Mouse (Mus musculus): Measurements from ENCODE around the gene Fbrsl1. TPM values are rescaled to one million over a fixed set of nuclear protein-coding genes. Genes with fewer than 3 reads are reported as not detected.

Fbrsl1 gene
- total RNA-seq (2021) = 10 to 100 TPM; 47.0 to 51.8 TPM
- polyA plus RNA-seq (2012; rRNA removed) = 28.1 and 39.3 TPM in 2 replicates
- long read RNA-seq, partial matches to known transcripts = 2 of 6 reads
- long read RNA-seq, other reads (novel, unspliced or antisense) = 1 of 6 reads

DNA sequence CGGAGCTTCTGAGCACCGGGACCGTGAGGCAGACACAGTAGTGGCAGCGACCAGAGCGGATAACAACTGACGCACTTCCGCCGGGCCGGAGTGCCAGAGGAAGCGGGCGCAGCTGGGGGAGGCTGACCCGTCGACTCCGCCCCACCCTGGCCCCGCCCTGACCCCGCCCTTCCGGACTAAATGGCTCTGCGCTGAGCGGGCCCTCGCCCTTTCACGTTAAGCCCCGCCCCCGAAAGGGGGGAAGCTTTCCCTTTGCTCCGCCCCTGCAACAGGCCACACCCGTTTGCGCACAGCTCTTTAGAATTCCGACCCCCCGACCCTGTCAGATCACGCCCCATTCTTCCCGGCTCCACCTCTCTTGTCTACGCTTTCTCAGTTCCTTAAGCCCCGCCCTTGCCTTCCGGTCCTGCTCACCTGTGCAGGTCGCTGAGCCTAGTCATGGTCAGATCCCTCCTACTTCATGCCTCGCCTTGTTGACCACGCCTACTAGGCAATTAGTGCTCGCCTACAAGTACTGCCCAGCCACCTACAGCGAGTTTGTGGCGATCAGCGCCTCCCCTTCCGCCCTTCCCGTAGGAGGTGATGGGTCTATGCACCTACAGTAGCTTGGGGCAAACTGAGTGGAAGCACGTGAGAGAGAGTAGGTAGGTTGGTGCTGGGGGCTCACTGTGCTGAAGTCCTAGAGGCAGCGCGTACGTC is at the start of gene Fbrsl1:
TSS of gene Fbrsl1 (minus strand) at position 68 of the 699 bp plus-strand sequence.
- H3K4me3 ChIP-seq = peak within 1 kb of the TSS; percentile 90
- 2% methylated on average over 30 of the region's 46 CpGs for WGBS
- TF ChIP-seq CTCF (IDR thresholded peaks at IDR 0.05) (no peak), POLR2A (IDR thresholded peaks at IDR 0.05; ENCODE audit: insufficient read depth, low read depth, low read length) (peak; percentile 86), EP300 (IDR thresholded peaks at IDR 0.05; ENCODE audit: insufficient read depth, low read depth, low read length) (0 out of 2 replicates have a peak, but pooled peaks have one; percentile 33)
- H3K9ac ChIP-seq (ENCODE audit: low read depth, low read length) = peak within 1 kb of the TSS; percentile 82
- intact Hi-C loops (cut with DNase I) = loop anchor here (5.0 to 10.0 kb wide), 2 partner anchors 884 to 894 kb away; partner anchors contain the start of genes Crlf2 and Pitpnb
- H3K4me1 ChIP-seq (ENCODE audit: control insufficient read depth, insufficient read depth, low read length) = peaks cover 12% of the 10 kb centered on the region
- peak within 1 kb of the TSS; percentile 92 for H3K27ac ChIP-seq
- peaks cover 6% of the 10 kb centered on the region for H3K79me2 ChIP-seq (replicated peaks; ENCODE audit: control insufficient read depth, insufficient read depth, low read length)
- DNase-seq = peak; percentile 96 to 97
- H3K27me3 ChIP-seq (ENCODE audit: control insufficient read depth, insufficient read depth, low read length) = no peaks in the 10 kb centered on the region
- H3K36me3 ChIP-seq (ENCODE audit: control insufficient read depth, insufficient read depth, low read length) = 0 out of 2 replicates have a peak, but pooled peaks cover 7% of the 10 kb centered on the region

DNA sequence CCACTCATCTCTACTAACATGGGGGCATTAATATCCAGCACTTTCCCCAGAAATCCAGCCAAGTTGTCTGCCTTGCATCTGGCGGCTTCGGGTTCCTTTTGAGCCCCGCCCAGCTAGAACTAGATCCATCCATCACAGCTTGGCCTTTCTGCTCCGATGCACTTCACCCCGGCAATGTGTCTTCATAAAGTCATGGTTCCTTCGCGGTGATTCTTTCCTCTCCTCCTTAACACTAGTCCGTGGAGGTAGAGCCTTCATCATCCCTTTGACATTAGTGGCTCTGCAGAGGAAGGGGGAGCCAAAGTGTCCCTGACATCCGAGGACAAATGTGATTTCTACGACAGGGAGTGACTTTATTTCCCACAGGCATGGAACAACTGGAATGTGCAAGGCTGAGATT is 49.8 kb upstream of the Fbrsl1 start:
- 69% methylated on average over 10 of the region's 10 CpGs for WGBS
- no peaks in the 10 kb centered on the region for H3K36me3 ChIP-seq (ENCODE audit: control insufficient read depth, insufficient read depth, low read length)
- no peak overlapping the region for H3K4me3 ChIP-seq
- DNase-seq = no peak
- H3K9ac ChIP-seq (ENCODE audit: low read depth, low read length) = no peak overlapping the region
- no peaks in the 10 kb centered on the region for H3K27me3 ChIP-seq (ENCODE audit: control insufficient read depth, insufficient read depth, low read length)
- TF ChIP-seq POLR2A (IDR thresholded peaks at IDR 0.05; ENCODE audit: insufficient read depth, low read depth, low read length) (no peak), EP300 (IDR thresholded peaks at IDR 0.05; ENCODE audit: insufficient read depth, low read depth, low read length) (no peak), CTCF (IDR thresholded peaks at IDR 0.05) (no peak)
- no peaks in the 10 kb centered on the region for H3K4me1 ChIP-seq (ENCODE audit: control insufficient read depth, insufficient read depth, low read length)
- H3K27ac ChIP-seq = no peak overlapping the region
- no peaks in the 10 kb centered on the region for H3K79me2 ChIP-seq (replicated peaks; ENCODE audit: control insufficient read depth, insufficient read depth, low read length)
- intact Hi-C loops (cut with DNase I) = no loop called here

DNA sequence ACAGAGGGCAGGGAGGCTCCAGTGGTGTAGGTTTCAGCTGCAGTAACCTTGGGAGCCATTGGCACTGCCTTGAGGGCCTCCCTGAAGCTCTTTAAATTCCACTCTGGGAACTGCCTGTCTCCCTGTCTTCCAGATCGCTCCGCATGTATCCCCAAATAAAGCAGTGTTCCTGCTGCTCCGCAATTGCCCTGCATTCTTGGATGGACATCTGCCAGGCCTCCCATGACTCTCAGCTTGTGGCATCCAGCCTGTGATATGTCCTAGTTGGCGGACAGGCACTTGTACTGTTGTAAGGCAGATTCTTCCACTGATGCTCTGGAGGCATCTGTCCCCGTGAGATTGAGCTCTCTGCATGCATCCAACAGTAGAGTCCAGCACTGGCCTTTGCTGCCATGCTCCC is 49.3 kb upstream of the Fbrsl1 start:
- H3K79me2 ChIP-seq (replicated peaks; ENCODE audit: control insufficient read depth, insufficient read depth, low read length) = no peaks in the 10 kb centered on the region
- H3K4me1 ChIP-seq (ENCODE audit: control insufficient read depth, insufficient read depth, low read length) = no peaks in the 10 kb centered on the region
- no peak for TF ChIP-seq EP300 (IDR thresholded peaks at IDR 0.05; ENCODE audit: insufficient read depth, low read depth, low read length)
- TF ChIP-seq POLR2A (IDR thresholded peaks at IDR 0.05; ENCODE audit: insufficient read depth, low read depth, low read length) = no peak
- no peak for TF ChIP-seq CTCF (IDR thresholded peaks at IDR 0.05)
- H3K27ac ChIP-seq = no peak overlapping the region
- H3K4me3 ChIP-seq = no peak overlapping the region
- H3K9ac ChIP-seq (ENCODE audit: low read depth, low read length) = no peak overlapping the region
- DNase-seq = peak; percentile 35 to 47
- H3K36me3 ChIP-seq (ENCODE audit: control insufficient read depth, insufficient read depth, low read length) = no peaks in the 10 kb centered on the region
- intact Hi-C loops (cut with DNase I) = no loop called here
- WGBS = 39% methylated on average over 5 of the region's 5 CpGs
- H3K27me3 ChIP-seq (ENCODE audit: control insufficient read depth, insufficient read depth, low read length) = no peaks in the 10 kb centered on the region

DNA sequence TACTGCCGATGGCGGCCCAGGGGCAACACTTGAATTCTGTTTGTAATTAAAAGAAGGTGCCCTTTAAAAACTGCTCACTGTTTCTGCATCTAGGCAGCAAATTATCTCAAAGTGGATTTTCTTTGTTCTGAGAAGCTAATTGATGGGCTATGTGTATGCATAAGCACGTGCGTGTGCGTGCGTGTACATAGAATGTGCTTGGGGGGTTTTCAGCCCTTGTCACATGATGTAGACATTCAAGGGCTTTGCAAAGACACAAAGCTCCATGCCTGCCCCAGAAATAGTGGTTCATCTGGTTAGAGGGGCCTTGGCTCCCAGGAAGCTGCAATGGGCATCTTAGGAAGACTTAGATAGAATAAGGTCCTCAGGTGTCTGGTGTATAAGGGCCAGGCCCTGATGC is 46.7 kb upstream of the Fbrsl1 start:
- H3K79me2 ChIP-seq (replicated peaks; ENCODE audit: control insufficient read depth, insufficient read depth, low read length) = no peaks in the 10 kb centered on the region
- DNase-seq = no peak
- no peak overlapping the region for H3K9ac ChIP-seq (ENCODE audit: low read depth, low read length)
- no peaks in the 10 kb centered on the region for H3K4me1 ChIP-seq (ENCODE audit: control insufficient read depth, insufficient read depth, low read length)
- intact Hi-C loops (cut with DNase I) = no loop called here
- H3K4me3 ChIP-seq = no peak overlapping the region
- no peaks in the 10 kb centered on the region for H3K36me3 ChIP-seq (ENCODE audit: control insufficient read depth, insufficient read depth, low read length)
- no peak overlapping the region for H3K27ac ChIP-seq
- no peaks in the 10 kb centered on the region for H3K27me3 ChIP-seq (ENCODE audit: control insufficient read depth, insufficient read depth, low read length)
- no peak for TF ChIP-seq POLR2A (IDR thresholded peaks at IDR 0.05; ENCODE audit: insufficient read depth, low read depth, low read length)
- TF ChIP-seq CTCF (IDR thresholded peaks at IDR 0.05) = no peak
- no peak for TF ChIP-seq EP300 (IDR thresholded peaks at IDR 0.05; ENCODE audit: insufficient read depth, low read depth, low read length)
- 95% methylated on average over 6 of the region's 6 CpGs for WGBS

DNA sequence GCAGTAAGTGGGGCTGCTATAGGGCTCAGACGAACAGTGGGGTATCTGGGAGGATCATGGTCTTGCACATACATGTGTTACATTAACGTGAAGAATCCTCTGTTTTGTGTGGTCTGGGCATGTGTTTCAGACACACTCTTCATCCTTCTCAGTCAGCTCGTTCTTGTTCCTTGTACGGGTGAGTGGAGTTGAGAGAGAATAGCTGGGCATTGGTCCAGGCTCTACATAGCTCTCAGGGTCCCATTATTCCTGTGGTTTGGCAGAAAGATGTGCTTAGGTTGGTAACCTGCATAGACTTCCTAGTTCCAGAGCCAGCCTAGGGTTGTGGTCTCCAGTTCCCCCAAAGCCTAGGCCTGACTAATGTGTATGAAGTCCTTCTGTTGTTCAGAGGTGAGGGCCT is 46.1 kb upstream of the Fbrsl1 start:
- intact Hi-C loops (cut with DNase I) = loop anchor here (1.0 to 5.0 kb wide), 2 partner anchors 137 to 142 kb away; no protein-coding TSS in a partner anchor
- DNase-seq = no peak

DNA sequence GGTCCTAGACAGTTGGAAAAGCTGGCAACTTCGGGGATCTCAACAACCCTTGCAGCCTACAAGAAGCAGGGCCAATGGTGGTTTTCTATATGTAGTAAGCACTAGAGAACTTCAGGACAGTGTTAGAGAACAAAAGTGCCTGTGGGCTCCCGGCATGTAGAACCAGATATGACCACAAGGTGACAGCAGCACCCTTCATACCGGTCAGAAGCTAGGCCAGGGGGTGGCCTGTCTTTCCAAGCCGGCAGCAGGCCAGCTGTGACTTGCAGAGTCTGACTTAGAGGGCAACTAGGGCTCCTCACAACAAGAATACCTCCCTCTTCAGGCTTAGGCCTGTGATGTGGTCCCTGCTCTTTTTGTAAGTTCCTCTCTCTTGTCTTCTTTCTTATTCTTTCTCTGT is 45.5 kb upstream of the Fbrsl1 start:
- H3K27ac ChIP-seq = peak overlapping the region; percentile 21; the same call in 1 of the 2 replicates
- no peaks in the 10 kb centered on the region for H3K4me1 ChIP-seq (ENCODE audit: control insufficient read depth, insufficient read depth, low read length)
- DNase-seq = peak; percentile 68 to 70
- intact Hi-C loops (cut with DNase I) = loop anchor here (1.0 to 5.0 kb wide), 2 partner anchors 136 to 143 kb away; no protein-coding TSS in a partner anchor
- H3K36me3 ChIP-seq (ENCODE audit: control insufficient read depth, insufficient read depth, low read length) = no peaks in the 10 kb centered on the region
- no peak overlapping the region for H3K4me3 ChIP-seq
- H3K27me3 ChIP-seq (ENCODE audit: control insufficient read depth, insufficient read depth, low read length) = no peaks in the 10 kb centered on the region
- no peaks in the 10 kb centered on the region for H3K79me2 ChIP-seq (replicated peaks; ENCODE audit: control insufficient read depth, insufficient read depth, low read length)
- 6% methylated on average over 4 of the region's 4 CpGs for WGBS
- no peak overlapping the region for H3K9ac ChIP-seq (ENCODE audit: low read depth, low read length)
- TF ChIP-seq POLR2A (IDR thresholded peaks at IDR 0.05; ENCODE audit: insufficient read depth, low read depth, low read length) (no peak), CTCF (IDR thresholded peaks at IDR 0.05) (peak; percentile 90), EP300 (IDR thresholded peaks at IDR 0.05; ENCODE audit: insufficient read depth, low read depth, low read length) (peak; percentile 73)

More for the DNA sequence above, 46.1 kb upstream of the Fbrsl1 start:
- 48% methylated on average over 4 of the region's 4 CpGs for WGBS
- Histone ChIP-seq H3K36me3 (ENCODE audit: control insufficient read depth, insufficient read depth, low read length) (no peaks in the 10 kb centered on the region), H3K4me1 (ENCODE audit: control insufficient read depth, insufficient read depth, low read length) (no peaks in the 10 kb centered on the region), H3K27me3 (ENCODE audit: control insufficient read depth, insufficient read depth, low read length) (no peaks in the 10 kb centered on the region), H3K9ac (ENCODE audit: low read depth, low read length) (peak overlapping the region; percentile 22; the same call in 1 of the 2 replicates), H3K27ac (peak overlapping the region; percentile 21; the same call in 1 of the 2 replicates), H3K4me3 (no peak overlapping the region), H3K79me2 (replicated peaks; ENCODE audit: control insufficient read depth, insufficient read depth, low read length) (no peaks in the 10 kb centered on the region)
- no peak for TF ChIP-seq EP300 (IDR thresholded peaks at IDR 0.05; ENCODE audit: insufficient read depth, low read depth, low read length)
- TF ChIP-seq POLR2A (IDR thresholded peaks at IDR 0.05; ENCODE audit: insufficient read depth, low read depth, low read length) = no peak
- TF ChIP-seq CTCF (IDR thresholded peaks at IDR 0.05) = no peak

Measured in heart, adult 2 months (tissue).